Mouse (Mus musculus) heart, embryonic 11.5 days (tissue): Measurements from ENCODE around the gene AU022252. TPM values are rescaled to one million over a fixed set of nuclear protein-coding genes. Genes with fewer than 3 reads are reported as not detected.

Source experiments
- ATAC-seq: fragments of 200-750 bp; cut with Nextera tagmentation; replicated peaks from 2 replicates; pipeline ENCODE4 v1.8.0; 2017; ENCODE audit warnings: moderate library complexity; ENCODE audit not compliant: insufficient number of reproducible peaks, low FRiP score, low TSS enrichment
- H3K27ac ChIP-seq: fragments of 300-500 bp; sonication (generic); 2 replicates; pipeline ENCODE4 v1.5.1; 2014; ENCODE audit warnings: mild to moderate bottlenecking, low read depth, low read length
- H3K27me3 ChIP-seq: fragments of 300-500 bp; sonication (generic); 2 replicates; pipeline ENCODE4 v1.6.1; 2014; ENCODE audit warnings: mild to moderate bottlenecking, low read length, mixed read lengths; ENCODE audit not compliant: control insufficient read depth, insufficient read depth
- H3K36me3 ChIP-seq: fragments of 300-500 bp; sonication (generic); 2 replicates; pipeline ENCODE4 v1.6.1; 2014; ENCODE audit warnings: mild to moderate bottlenecking, low read length, moderate library complexity, mixed read lengths; ENCODE audit not compliant: control insufficient read depth, insufficient read depth
- H3K4me1 ChIP-seq: fragments of 300-500 bp; sonication (generic); 2 replicates; pipeline ENCODE4 v1.6.1; 2014; ENCODE audit warnings: low read length; ENCODE audit not compliant: control insufficient read depth, insufficient read depth
- H3K4me2 ChIP-seq: fragments of 300-500 bp; sonication (generic); 2 replicates; pipeline ENCODE4 v1.6.1; 2014; ENCODE audit warnings: mild to moderate bottlenecking, moderate library complexity
- H3K4me3 ChIP-seq: fragments of 300-500 bp; sonication (generic); 2 replicates; pipeline ENCODE4 v1.5.1; 2014; ENCODE audit warnings: low read depth, low read length
- H3K9ac ChIP-seq: fragments of 300-500 bp; sonication (generic); 2 replicates; pipeline ENCODE4 v1.6.1; 2014; ENCODE audit warnings: mild to moderate bottlenecking, low read depth, low read length, moderate library complexity
- H3K9me3 ChIP-seq: fragments of 300-500 bp; sonication (generic); replicated peaks from 2 replicates; pipeline ENCODE4 v1.6.1; 2016; ENCODE audit warnings: low read length; ENCODE audit not compliant: control insufficient read depth
- WGBS: fragments of 180-500 bp; shearing (Covaris S2); extraction: QIAGEN DNeasy Blood & Tissue Kit; methylation state at CpG from one replicate; pipeline ENCODE4 v1.1.7; 2014; ENCODE audit not compliant: insufficient replicate concordance; 5-methylcytosine and 5-hydroxymethylcytosine counted together
- polyA plus RNA-seq: library from polyadenylated mRNA; unstranded; fragments of >200 nt; fragmentation: Nextera tagmentation; extraction: Ambion mirVana; gene quantifications from 2 replicates; pipeline ENCODE4 v1.2.1, GENCODE M21; 2014

Gene AU022252
- polyA plus RNA-seq, 1 experiment from 2014 or later, result 34.7 TPM

DNA sequence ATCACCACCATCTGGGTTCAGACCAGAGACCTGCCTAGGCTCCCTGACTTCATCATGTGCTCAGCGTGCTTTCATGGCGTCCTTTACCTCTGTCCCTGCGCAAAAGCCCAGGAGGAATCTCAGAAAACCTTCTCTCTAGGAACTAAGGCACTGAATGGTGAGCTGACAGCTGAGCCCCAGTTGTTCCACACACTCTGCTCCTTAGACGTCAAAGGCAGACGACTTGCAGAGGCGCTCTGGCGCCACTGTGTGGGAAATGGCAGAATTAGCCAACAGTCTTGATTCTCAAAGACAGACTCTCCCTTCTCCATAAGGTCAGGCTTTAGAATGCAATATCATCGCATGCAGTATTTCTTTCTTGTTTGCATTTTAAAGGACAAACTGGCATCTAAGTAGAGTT is 27.8 kb downstream of the AU022252 start:
- ATAC-seq, result no peak
- no peak overlapping the region for H3K4me3 ChIP-seq

DNA sequence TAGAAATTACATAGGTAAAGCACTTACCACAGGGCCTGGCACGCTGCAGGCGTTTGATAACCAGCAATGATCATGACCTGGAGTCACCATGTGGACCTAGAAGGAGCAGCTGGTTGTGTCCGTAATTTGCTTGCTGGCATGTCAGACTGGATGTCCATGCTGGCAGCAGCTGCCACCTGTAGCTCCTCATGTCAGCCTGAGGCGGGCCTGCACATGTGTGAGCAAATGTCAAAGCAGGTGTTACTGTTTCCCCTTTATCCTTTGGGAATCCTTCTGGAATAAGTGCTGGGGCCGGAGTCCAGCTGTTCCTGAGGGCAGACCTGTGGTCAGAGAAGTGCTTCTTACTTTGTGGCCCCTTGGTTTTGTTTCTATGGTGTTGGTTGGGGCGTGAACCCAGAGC is 34.4 kb downstream of the AU022252 start:
- H3K9me3 ChIP-seq, result no peaks in the 10 kb centered on the region
- peak overlapping the region; percentile 11; the same call in 1 of the 2 replicates for H3K4me2 ChIP-seq
- ATAC-seq, result no peak
- no peaks in the 10 kb centered on the region for H3K27me3 ChIP-seq
- 84% methylated on average over 6 of the region's 6 CpGs for WGBS
- peaks cover 17% of the 10 kb centered on the region for H3K4me1 ChIP-seq
- peaks cover 5% of the 10 kb centered on the region for H3K36me3 ChIP-seq
- no peak overlapping the region for H3K27ac ChIP-seq
- H3K9ac ChIP-seq, result no peak overlapping the region
- H3K4me3 ChIP-seq, result no peak overlapping the region

More for the DNA sequence above, 27.8 kb downstream of the AU022252 start:
- WGBS, result 17% methylated on average over 8 of the region's 8 CpGs
- no peaks in the 10 kb centered on the region for H3K9me3 ChIP-seq
- no peak overlapping the region for H3K4me2 ChIP-seq
- no peaks in the 10 kb centered on the region for H3K4me1 ChIP-seq
- no peak overlapping the region for H3K27ac ChIP-seq
- H3K36me3 ChIP-seq, result peaks cover 5% of the 10 kb centered on the region
- no peaks in the 10 kb centered on the region for H3K27me3 ChIP-seq
- H3K9ac ChIP-seq, result no peak overlapping the region

DNA sequence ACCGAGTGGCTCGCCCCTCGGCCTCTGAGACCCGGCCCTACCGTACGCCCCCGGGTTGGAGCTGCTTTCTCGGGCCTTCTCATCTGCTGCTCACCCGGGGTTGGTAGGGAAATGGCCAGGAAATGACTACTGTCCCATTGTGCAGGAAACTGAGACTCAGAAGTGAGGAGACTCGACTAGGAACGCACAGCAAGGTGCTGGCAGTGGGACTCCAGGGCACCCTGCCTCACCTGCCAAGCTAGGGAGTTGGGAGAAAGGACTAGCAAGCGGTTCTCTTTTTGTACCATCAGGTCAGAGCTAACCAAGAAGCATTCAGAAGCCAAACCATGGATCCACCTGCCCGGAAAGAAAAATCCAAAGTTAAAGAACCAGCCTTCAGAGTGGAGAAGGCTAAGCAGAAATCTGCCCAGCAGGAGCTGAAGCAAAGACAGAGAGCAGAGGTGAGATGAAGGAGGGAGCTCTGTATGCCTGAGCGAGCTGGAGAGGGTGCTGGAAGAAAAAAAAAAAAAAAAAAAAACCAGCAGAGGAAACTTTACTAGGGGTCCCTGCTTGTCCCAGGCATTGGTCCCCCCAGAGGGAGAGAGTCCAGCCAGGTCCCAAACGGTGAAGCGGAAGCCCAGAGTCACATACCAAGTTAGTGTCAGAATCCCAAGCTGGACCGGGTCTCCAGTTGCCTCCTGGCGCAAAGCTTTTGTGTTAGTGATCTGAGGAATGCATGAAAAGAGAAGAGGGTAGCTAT is 36.8 kb downstream of the AU022252 start:
- peaks cover 2% of the 10 kb centered on the region for H3K36me3 ChIP-seq
- H3K9ac ChIP-seq, result peak overlapping the region; percentile 93
- ATAC-seq, result no peak
- peak overlapping the region; percentile 81 for H3K4me2 ChIP-seq
- H3K9me3 ChIP-seq, result no peaks in the 10 kb centered on the region
- H3K4me3 ChIP-seq, result peak overlapping the region; percentile 63
- 13% methylated on average over 18 of the region's 18 CpGs for WGBS
- peak overlapping the region; percentile 64; the same call in 1 of the 2 replicates for H3K27ac ChIP-seq
- peaks cover 17% of the 10 kb centered on the region for H3K4me1 ChIP-seq
- H3K27me3 ChIP-seq, result no peaks in the 10 kb centered on the region

DNA sequence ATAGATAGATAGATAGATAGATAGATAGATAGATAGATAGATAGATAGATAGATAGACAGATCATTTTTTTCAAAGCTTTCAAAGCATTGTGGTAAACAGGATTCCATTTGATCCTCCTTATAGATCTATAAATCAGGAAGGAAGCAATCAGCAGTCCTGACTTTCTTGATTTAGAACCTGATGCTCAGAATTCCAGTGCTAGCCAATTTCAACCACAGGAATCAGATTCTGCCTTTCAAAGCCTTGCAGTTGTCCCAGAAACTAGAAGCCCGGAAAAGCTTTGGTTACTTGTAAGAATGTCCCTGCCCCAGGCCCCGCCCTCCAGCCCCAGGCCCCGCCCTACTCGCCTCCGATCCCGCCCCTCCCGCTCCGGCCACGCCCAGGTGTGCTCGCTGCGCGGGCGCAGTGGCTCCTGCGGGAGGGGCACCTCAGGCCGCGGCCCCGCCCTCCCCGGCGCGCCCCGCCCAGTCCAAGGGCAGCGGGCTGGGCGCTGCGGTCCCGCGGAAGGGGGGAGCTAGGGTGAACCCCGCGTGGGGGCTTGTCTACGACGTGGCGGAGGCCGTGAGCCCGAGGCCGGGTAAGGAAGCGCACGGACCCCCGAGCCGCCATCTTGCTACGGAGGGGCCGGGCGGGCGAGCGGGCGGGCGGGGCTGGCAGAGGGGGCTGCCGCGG is 37.5 kb downstream of the AU022252 start, which contains the start of gene Svbp:
TSS of gene Svbp (plus strand) at position 398 of the 673 bp plus-strand sequence.
- Histone ChIP-seq H3K4me3 (peak within 1 kb of the TSS; percentile 63), H3K36me3 (no peaks in the 10 kb centered on the region), H3K9me3 (no peaks in the 10 kb centered on the region), H3K4me2 (peak within 1 kb of the TSS; percentile 81), H3K27me3 (no peaks in the 10 kb centered on the region), H3K27ac (peak within 1 kb of the TSS; percentile 64; the same call in 1 of the 2 replicates), H3K9ac (peak within 1 kb of the TSS; percentile 93), H3K4me1 (peaks cover 17% of the 10 kb centered on the region)
- under 1% methylated on average over 38 of the region's 47 CpGs for WGBS
- peak; percentile 92 for ATAC-seq

DNA sequence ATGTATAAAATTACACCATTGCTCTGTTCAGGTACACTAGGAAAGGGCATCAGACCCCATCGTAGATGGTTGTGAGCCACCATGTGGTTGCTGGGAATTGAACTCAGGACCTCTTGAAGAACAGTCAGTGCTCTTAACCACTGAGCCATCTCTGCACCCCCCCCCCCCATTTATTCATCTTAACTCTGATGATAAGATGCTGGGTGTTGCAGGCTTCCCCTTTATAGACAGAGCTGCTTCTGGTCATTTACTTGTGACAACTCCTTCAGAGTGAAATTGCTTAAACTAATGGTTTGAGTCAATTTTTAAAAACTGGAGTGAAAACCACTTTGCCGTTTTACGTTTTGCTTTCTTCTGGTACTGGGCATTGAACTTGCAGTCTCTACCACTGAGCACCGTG is 39.8 kb downstream of the AU022252 start:
- no peak overlapping the region for H3K27ac ChIP-seq
- no peaks in the 10 kb centered on the region for H3K9me3 ChIP-seq
- no peaks in the 10 kb centered on the region for H3K27me3 ChIP-seq
- H3K4me2 ChIP-seq, result no peak overlapping the region
- peaks cover 8% of the 10 kb centered on the region; the same call in 1 of the 2 replicates for H3K4me1 ChIP-seq
- no peak for ATAC-seq
- H3K4me3 ChIP-seq, result no peak overlapping the region
- no peaks in the 10 kb centered on the region for H3K36me3 ChIP-seq
- no peak overlapping the region for H3K9ac ChIP-seq
- 82% methylated on average over 4 of the region's 4 CpGs for WGBS

DNA sequence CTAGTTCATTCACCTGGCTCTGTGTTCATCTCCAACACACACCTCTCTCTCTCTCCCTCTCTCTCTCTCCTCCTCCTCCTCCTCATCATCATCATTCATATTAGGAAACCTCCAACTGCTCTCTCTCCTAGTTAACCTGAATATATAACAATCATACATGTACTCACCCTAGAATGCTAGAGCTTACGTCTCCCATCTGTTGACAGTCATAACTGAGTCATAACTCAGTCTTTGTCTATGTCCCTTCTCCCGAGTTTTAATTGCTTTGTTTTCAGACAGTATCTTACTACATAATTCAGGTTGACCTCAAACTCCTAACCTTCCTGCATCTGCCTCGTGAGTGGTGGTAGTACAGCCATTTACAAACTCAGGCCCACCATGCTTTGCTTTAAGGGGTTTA is 41.2 kb downstream of the AU022252 start:
- Histone ChIP-seq H3K9me3 (no peaks in the 10 kb centered on the region), H3K4me2 (peak overlapping the region; percentile 34), H3K4me1 (peaks cover 6% of the 10 kb centered on the region; the same call in 1 of the 2 replicates), H3K4me3 (no peak overlapping the region), H3K36me3 (no peaks in the 10 kb centered on the region), H3K27me3 (no peaks in the 10 kb centered on the region), H3K9ac (no peak overlapping the region), H3K27ac (peak overlapping the region; percentile 78)
- WGBS, result 73% methylated on average over 3 of the region's 3 CpGs
- ATAC-seq, result no peak

DNA sequence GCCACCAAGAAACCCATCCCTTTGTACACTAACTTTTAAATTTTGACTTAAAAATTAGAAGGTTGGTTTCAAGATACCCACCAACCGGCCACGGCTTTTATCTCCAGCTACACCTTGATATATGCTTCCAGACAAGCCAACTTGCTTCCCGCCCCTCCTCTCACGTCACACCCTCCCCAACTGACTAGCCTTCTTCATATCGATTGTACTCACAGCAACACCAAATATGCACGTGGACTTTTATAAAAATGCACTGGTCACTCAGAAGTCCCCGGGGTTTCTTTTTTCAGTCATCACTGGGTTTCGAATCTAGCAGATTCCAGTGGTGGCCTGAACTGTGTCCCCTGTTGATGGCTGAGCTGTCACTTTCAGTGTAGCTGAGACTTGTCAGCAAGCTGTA is 41.9 kb downstream of the AU022252 start:
- peak overlapping the region; percentile 38 for H3K4me2 ChIP-seq
- H3K9me3 ChIP-seq, result no peaks in the 10 kb centered on the region
- ATAC-seq, result peak; percentile 44; the same call in 1 of the 2 replicates
- H3K36me3 ChIP-seq, result no peaks in the 10 kb centered on the region
- peak overlapping the region; percentile 78 for H3K27ac ChIP-seq
- no peak overlapping the region for H3K4me3 ChIP-seq
- WGBS, result 66% methylated on average over 8 of the region's 8 CpGs
- no peaks in the 10 kb centered on the region; the same call in 1 of the 2 replicates for H3K4me1 ChIP-seq
- no peaks in the 10 kb centered on the region for H3K27me3 ChIP-seq
- H3K9ac ChIP-seq, result no peak overlapping the region

DNA sequence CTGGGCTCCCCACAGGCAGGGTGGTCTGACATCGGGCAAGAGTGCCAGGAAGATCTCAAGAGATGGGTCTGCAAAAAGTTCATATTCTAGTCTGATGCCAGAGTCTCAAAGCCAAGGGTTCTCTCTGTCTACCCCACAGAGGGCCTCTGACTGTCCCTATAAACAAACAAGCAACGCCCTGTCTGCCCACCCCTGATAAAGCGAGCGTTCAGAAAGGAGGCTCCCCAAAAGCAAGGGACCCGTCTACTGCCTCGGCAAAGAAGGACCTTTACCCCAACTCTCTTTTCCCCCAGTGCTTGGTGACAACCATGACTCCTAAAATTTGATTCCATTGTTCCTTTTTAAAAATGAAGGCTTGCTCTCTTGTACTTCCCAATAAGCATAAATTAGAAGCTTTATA is 42.6 kb downstream of the AU022252 start, which contains the start of gene Ermap:
TSS of gene Ermap (minus strand) at position 148 of the 400 bp plus-strand sequence.
- WGBS, result 58% methylated on average over 6 of the region's 6 CpGs
- peak; percentile 85 for ATAC-seq
- peak within 1 kb of the TSS; percentile 78 for H3K27ac ChIP-seq

More for the DNA sequence above, 42.6 kb downstream of the AU022252 start, which contains the start of gene Ermap:
- no peaks in the 10 kb centered on the region for H3K9me3 ChIP-seq
- no peaks in the 10 kb centered on the region for H3K36me3 ChIP-seq
- peak within 1 kb of the TSS; percentile 38 for H3K4me2 ChIP-seq
- no peaks in the 10 kb centered on the region for H3K27me3 ChIP-seq
- peak within 1 kb of the TSS; percentile 61; the same call in 1 of the 2 replicates for H3K9ac ChIP-seq
- H3K4me3 ChIP-seq, result peak within 1 kb of the TSS; percentile 35
- H3K4me1 ChIP-seq, result no peaks in the 10 kb centered on the region; the same call in 1 of the 2 replicates
